Mouse (Mus musculus): ENCODE measurements at regions not wholly inside any gene's neighbourhood (a gene's known extent, or its start where the extent isn't known, plus 50 kb on each side); places are given as distances from the start of the nearest gene placed in this dataset.

DNA sequence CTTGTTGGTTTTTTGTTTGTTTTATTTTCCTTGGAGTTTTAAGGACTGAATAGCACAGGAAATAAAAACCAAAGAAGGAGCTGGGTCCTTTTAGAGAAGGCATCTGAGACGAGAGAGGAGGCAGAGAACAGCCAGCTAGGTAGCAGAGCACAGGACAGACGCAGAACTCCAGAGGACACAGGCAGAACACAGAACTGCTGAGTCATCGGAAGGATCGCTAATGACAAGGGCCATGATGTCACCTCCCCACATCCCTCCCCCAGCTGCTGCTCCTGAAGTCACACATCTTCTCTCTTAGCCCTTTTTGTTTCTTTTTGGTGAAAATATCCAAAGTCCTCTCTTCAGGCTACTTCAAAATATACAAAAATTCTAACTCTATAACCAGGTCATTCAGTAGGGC is 338.7 kb downstream of the Nkx6-1 start:
- TF ChIP-seq CTCF (IDR thresholded peaks at IDR 0.05; ENCODE audit: borderline replicate concordance, insufficient read depth, low read length) (no peak), POLR2A (IDR thresholded peaks at IDR 0.05; ENCODE audit: low read depth, low read length) (no peak)
